Mouse (Mus musculus) testis, postnatal 10 days (tissue): ENCODE results near the gene Ccn6.

Experiments used
- DNase-seq: peaks from one replicate; pipeline ENCODE4 v3.0.0; 2021; ENCODE audit warnings: low spot score

Gene Ccn6

DNA sequence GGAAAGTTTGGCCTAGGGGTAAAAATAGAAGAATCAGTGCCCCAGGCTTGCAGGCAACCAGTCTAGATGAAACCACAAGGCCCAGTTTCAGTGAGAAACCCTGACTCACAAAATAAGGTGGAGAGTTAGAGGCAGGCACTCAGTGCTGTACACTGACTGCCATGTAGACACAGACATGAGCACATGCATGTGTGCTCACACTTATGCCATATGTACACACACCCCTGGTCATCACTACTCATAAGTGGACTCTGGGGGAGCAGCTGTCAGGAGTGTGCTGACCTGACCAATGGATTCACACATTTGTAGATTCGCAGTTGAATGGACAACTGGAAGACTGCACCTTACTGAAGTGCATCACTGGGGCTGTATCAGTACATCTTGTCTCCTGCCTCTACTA is 2.2 kb downstream of the Ccn6 start:
- DNase-seq, result no peak

DNA sequence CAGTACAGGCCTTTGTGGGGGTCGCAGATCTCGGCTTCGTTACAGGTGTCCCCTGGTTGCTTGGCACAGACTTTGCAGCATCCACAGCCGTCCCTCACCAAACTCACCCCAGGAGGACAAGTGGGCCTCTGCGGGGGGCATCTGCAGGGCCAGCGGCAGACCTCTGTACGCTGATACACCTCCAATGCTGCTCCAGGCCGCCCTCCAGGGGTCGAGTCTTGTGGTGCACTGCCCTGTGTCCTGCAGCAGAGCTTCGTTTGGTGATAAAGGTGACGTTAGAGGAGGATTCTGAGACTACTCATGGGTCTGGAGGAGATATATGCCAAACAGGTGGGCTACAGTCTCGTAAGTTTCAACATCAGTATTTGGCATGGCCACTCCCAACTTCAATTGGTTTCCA is 5.3 kb downstream of the Ccn6 start:
- no peak for DNase-seq

DNA sequence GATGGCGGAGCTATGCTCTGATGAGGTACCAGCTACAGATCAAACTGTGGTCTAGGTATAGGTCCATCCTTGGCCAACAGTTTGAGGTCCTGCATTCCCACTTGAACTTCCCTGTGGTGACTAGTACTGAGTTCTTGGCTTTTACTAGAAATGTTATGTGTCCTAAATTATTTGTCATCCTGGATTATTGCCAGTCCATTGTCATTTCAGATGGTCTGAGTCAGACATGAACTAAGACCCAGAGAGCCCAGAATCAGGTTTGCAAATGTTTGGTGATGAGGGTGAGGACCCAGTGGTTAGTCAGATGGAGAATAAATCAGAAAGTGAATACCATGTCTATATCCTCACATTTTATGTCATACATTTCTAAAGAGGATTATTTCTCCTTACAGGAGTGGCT is 6.3 kb downstream of the Ccn6 start:
- no peak for DNase-seq

DNA sequence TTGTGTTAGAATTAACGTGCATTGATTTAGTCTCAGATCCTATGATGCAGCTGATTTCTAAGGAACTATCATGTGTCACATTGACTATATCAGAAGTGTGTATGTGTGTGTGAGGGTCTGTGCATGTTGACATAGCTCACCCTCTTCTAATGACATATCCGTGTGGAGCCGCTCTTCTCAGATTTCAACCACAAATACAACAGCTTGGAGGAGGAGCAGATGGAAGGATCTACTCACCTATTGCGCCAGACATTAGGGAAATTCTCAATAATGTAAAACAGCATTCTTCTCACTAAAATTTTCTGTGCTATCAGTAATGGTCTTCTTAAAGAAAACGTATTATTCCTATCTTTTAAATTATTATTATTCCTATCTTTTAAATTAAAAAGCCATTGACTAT is 6.9 kb downstream of the Ccn6 start:
- no peak for DNase-seq

DNA sequence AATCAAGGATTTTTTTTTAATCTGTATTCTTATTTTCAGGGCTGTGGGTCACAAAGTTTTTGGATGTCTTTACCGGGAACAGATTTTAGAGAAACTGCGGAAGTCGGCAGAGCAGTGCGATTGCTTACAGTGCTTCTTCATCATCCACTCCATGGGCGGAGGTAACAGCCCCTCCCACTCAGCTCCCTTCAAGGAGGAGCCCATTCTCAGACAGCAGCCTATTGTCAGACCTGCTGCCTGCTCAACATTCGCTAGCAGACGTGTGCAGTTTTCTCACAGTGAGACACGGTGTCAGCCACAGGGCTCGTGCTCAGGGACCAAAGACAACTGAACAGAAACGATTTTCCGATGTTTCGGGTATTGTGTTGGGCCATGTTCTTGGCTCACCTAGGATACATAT is 21.4 kb downstream of the Ccn6 start:
- DNase-seq, result no peak

DNA sequence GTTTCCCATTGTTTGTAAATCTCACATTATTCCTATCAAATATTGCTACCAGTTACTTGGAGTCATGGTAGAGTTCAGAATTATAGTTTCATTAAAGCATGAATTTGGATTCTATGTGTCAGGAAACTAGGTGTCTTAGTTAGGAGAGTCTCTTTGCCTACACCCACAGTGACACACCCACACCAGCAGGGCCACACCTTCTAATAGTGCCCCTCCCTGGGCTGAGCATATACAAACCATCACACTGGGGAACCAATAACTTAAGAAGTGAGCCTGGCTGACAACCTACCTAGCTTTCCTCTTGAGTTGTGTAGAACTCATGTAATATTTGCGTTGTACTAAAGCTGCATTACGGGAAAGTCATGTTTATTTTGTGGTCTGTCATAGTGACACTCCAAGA is 22.2 kb downstream of the Ccn6 start:
- no peak for DNase-seq

DNA sequence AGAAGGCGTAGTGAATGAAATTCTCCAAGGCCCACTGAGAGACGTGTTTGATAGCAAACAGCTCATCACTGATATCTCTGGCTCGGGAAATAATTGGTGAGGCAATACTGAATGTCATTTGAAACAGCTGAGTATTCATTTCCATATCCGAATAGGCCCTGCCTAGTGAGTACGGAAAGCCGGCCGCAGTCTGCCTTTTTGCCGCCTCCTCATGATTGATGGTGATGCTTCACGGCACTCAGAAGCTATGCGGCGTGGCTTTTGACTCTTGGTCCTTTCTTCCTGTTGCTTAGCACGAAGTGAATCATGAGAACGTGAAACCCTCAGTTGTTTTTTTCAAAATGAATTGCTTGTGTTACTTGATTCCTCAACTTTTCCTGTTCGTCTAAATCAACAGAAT is 22.8 kb downstream of the Ccn6 start:
- no peak for DNase-seq

DNA sequence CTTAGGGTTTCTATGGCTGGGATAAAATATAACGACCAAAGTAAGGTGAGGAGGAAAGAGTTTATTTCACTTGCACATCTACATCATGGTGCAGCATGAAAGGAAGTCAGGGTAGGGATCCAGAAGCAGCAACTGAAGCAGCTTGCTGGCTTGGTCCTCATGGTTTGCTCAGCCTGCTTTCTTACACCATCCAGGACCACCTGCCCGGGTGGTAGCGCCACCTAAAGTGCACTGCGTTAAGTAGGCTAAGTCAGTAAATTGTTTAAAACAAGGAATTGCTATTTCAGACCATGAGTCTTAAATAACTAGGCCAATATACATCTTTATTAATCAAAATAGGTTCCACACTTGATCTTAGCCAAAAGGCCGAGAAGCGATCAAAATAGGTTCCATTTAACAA is 24.8 kb downstream of the Ccn6 start:
- no peak for DNase-seq

DNA sequence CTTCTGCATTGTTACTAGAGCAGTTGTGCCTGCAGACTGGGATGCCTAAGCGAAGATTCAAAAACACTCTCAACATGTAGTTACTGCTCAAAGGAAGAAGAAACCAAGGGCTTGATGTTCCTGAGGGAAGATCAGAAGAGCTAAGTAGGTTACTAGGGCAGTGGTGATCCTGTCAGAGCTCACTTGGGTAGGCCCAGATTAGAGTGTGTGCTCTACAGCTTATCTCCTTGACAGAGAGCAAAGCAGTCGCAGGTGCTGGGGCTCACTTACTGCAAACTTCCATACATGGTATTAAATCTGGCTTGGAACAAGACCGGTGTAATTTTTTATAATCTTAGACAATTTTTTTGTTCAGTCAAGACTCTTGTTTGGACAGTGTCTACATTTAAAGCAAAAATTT is 25.8 kb downstream of the Ccn6 start:
- no peak for DNase-seq

DNA sequence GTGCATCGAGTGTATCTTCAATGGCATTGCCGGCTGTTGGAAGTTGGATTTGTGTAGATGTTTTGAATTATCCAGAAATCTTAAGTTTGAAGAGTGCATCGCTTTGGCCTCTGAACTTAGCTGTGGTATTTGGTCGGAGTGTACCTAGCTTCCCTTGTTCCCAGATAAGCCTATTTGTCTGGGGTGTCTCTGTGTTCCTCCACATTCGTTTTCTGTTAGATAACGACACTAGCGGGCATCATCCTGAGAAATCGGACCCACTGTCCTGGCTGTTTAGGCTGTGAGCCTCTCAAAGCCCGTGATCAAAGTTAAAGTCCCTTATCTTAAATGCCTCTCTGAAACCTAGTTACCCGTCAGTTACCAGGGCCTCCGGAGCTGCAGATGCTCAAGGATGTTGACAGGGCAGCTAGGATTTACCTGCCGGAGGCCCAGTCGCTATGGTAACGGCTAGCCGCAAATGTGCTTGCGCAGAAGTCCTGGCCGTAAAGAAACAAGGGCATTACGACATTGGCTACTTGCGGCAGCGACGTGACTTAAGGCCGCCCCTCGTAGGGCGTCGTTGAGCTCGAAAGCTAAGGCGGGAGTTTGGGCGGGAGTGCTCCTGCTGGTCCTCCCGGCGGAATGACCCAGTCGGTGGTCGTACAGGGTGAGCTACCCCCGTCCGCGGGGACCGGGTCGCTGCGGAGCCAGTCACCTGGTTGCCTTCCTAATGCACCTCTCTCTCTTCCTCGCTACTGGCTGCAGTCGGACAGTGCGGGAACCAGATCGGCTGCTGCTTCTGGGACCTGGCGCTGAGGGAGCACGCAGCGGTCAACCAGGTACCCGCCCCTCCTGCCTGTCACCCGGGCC is 29.9 kb downstream of the Ccn6 start, which contains the start of the genes Fam229b and Tube1:
Gene Fam229b (minus strand): TSS at position 453 of the 849 bp plus-strand sequence.
Gene Tube1 (plus strand): TSS at position 515 of the 849 bp plus-strand sequence.
- DNase-seq, result peak; percentile 92

DNA sequence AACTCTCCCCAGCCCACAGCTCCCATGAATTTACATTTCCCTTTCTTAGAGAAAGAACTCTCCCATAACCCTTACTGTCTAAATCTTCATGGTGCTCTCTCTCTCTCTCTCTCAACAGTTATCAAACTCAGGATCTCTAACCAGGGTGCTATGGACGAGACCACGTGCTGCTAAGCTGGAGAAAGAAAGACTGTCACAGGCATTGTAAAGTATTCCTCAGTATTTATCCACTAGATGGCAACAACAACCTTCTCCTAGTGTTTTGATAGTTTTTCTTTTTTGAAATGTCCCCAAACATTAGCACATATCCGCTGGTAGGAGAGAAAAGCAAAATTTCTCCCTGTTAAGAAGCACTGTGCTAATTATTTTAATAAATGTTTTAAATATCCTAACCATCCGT is 42.2 kb downstream of the Ccn6 start:
- no peak for DNase-seq

DNA sequence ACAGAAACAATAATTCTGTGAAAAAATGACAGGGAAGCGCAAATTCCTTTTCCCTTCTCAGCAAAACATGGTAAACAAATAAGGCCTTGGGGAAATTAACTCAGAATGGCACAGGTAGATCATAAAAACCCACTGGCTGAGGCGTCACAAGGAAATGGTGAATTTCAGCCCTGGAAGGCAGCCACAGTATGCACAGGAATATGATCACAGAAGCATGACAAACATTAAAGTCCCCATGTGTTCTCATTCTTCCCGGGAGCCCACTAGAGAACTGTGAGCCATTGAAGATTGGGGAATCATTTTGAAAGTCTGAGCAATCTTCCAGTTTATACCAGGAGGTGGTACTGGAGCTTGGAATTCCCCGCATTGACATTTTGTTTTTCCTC is 54.1 kb downstream of the Ccn6 start:
- no peak for DNase-seq

DNA sequence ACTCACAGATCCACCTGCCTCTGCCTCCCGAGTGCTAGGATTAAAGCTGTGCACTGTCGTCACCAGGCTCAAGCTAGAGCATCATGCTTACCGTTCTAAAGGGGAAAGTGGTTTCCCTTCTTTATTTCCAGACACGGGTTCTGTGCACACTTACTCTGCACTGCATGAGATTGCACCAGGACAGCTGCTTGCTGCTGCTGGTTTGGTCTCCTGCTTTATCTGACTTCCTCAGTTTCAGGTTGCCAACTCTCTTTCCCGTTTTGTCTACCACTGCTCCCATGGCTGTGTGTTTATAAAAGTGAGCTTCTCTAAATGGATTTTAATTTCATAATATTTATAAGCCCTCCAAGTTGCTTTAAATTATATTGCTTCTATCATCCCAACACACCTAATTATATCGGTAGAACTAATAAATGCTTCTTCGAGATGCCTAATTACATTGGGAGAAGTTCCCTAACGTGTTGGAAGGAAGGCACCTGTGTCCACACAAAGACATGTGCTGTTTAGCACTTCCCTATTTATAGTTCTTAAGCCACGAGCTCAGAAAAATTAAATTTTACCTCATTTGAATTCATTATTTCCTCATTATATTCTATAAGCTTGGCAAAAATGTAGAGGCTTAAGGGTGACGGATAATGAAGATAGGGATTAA is 54.6 kb downstream of the Ccn6 start:
- DNase-seq, result no peak

DNA sequence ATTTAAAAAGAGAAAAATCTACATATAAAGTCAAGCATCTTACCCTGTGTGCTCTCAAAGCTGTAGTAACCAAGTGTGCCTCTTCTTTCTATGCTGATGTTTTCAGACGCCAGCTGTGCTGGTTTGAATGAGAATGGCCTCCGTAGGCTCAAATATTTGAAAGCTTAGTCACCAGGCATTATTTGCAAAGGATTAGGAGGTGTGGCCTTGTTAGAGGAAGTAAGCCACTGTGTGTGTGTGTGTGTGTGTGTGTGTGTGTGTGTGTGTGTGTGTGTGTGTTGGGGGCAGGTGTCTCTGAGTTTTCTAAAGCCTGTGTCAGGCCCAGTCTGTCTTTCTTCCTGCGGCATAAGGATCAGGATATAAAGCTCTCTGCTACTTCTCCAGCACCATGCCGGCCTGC is 56.7 kb downstream of the Ccn6 start:
- no peak for DNase-seq

DNA sequence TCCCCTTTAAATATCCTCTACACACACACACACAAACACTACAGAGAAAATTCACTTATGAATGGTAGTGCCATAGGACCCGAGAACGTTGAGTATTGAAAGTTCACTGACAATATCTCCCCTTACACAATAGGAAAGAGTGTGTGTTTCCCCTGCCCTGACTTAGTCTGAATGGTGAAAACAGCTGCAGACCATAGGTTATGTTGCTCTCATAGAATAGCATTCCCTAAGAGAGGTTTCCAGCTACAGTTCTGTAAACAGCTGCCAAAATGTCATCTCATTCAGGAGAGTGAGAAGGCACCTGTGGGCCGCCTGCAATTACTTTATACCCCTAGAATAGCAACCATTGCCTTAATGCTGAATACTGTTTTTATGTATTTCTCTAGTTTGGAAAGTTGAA is 57.2 kb downstream of the Ccn6 start:
- no peak for DNase-seq

DNA sequence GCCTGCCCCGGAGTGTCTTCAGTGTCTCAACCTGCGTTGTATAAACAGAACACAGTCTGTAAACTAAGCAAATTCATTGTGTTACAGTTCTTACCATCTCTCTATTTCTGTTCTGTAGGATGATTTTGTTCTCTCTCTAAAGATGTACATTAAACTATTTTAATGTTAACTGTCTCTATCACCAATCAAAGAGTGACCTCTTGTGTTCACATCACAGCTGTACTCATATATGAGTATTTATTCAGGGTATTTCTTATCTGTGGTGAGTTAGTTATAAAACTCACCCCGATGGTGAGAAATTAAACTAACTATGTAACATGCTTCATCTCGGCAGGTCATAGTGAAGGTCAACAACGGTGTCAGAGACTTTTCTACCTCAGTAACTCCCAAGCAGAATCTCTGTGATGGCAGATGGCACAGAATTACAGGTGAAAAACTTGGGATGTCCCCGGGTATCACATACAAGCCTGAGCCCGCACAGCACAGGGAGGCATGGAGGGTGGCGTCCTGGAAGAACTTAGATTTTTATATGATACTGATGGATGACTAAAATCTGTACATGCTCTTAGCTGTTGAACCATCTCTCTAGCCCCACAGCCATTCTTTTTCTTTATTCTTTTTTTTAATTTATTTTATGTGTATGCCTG is 58.7 kb downstream of the Ccn6 start:
- no peak for DNase-seq
